Mouse (Mus musculus) midbrain, embryonic 15.5 days (tissue): Measurements from ENCODE around the gene Edem2. TPM values are rescaled to one million over a fixed set of nuclear protein-coding genes. Genes with fewer than 3 reads are reported as not detected.

ENCODE experiments used
- ATAC-seq: fragments of 200-750 bp; cut with Nextera tagmentation; replicated peaks from 2 replicates; pipeline ENCODE4 v1.8.0; 2017; ENCODE audit warnings: moderate TSS enrichment
- H3K27ac ChIP-seq: fragments of 300-500 bp; sonication (generic); 2 replicates; pipeline ENCODE4 v1.5.1; 2015; ENCODE audit warnings: mild to moderate bottlenecking, inconsistent platforms
- H3K27me3 ChIP-seq: fragments of 300-500 bp; sonication (generic); replicated peaks from 2 replicates; pipeline ENCODE4 v1.6.1; 2015; ENCODE audit warnings: inconsistent platforms
- H3K36me3 ChIP-seq: fragments of 300-500 bp; sonication (generic); replicated peaks from 2 replicates; pipeline ENCODE4 v1.6.1; 2015; ENCODE audit warnings: inconsistent platforms
- H3K4me1 ChIP-seq: fragments of 300-500 bp; sonication (generic); 2 replicates; pipeline ENCODE4 v1.6.1; 2015; ENCODE audit warnings: inconsistent platforms
- H3K4me2 ChIP-seq: fragments of 300-500 bp; sonication (generic); 2 replicates; pipeline ENCODE4 v1.6.1; 2015; ENCODE audit warnings: inconsistent platforms, mild to moderate bottlenecking, moderate library complexity
- H3K4me3 ChIP-seq: fragments of 300-500 bp; sonication (generic); 2 replicates; pipeline ENCODE4 v1.5.1; 2015; ENCODE audit warnings: mild to moderate bottlenecking, inconsistent platforms
- H3K9ac ChIP-seq: fragments of 300-500 bp; sonication (generic); 2 replicates; pipeline ENCODE4 v1.6.1; 2015; ENCODE audit warnings: mild to moderate bottlenecking, inconsistent platforms
- H3K9me3 ChIP-seq: fragments of 300-500 bp; sonication (generic); 2 replicates; pipeline ENCODE4 v1.6.1; 2016; ENCODE audit warnings: inconsistent platforms
- WGBS: fragments of 180-500 bp; shearing (Covaris S2); methylation state at CpG from one replicate; pipeline ENCODE4 v1.1.7; 2015; ENCODE audit warnings: mixed read lengths; 5-methylcytosine and 5-hydroxymethylcytosine counted together
- polyA plus RNA-seq: library from polyadenylated mRNA; unstranded; fragments of >200 nt; fragmentation: Nextera tagmentation; extraction: Ambion mirVana; gene quantifications from 2 replicates; pipeline ENCODE4 v1.2.1, GENCODE M21; 2015

Edem2 gene
- polyA plus RNA-seq, 1 experiment from 2014 or later, result 51.0 TPM

GRCm38 (mm10) chr2:155696091-155696558 is 33.1 kb downstream of the Edem2 start:
- WGBS, result 14% methylated on average over 7 of the region's 7 CpGs
- Histone ChIP-seq H3K9me3 (no peaks in the 10 kb centered on the region), H3K27me3 (no peaks in the 10 kb centered on the region), H3K36me3 (0 out of 2 replicates have a peak, but pooled peaks cover 3% of the 10 kb centered on the region), H3K4me2 (no peak overlapping the region), H3K4me1 (peaks cover 2% of the 10 kb centered on the region), H3K9ac (no peak overlapping the region), H3K27ac (no peak overlapping the region), H3K4me3 (no peak overlapping the region)
- no peak for ATAC-seq

- H3K36me3 ChIP-seq, result no peaks in the 10 kb centered on the region
- H3K27ac ChIP-seq, result no peak overlapping the region
- no peak overlapping the region for H3K9ac ChIP-seq
- no peak overlapping the region for H3K4me3 ChIP-seq
- ATAC-seq, result no peak
- peaks cover 10% of the 10 kb centered on the region for H3K4me1 ChIP-seq
- no peaks in the 10 kb centered on the region for H3K9me3 ChIP-seq
- H3K4me2 ChIP-seq, result no peak overlapping the region
- no peaks in the 10 kb centered on the region for H3K27me3 ChIP-seq
- 74% methylated on average over 3 of the region's 3 CpGs for WGBS
These were observed 34.0 kb downstream of the Edem2 start for GRCm38 (mm10) chr2:155695316-155695715.

GRCm38 (mm10) chr2:155694564-155694963 is 34.7 kb downstream of the Edem2 start:
- WGBS, result 74% methylated on average over 2 of the region's 2 CpGs
- ATAC-seq, result no peak

GRCm38 (mm10) chr2:155693136-155693535 is 36.1 kb downstream of the Edem2 start:
- H3K4me1 ChIP-seq, result peaks cover 24% of the 10 kb centered on the region
- H3K4me3 ChIP-seq, result no peak overlapping the region
- H3K36me3 ChIP-seq, result no peaks in the 10 kb centered on the region
- no peak overlapping the region for H3K27ac ChIP-seq
- no peak overlapping the region for H3K9ac ChIP-seq
- H3K4me2 ChIP-seq, result no peak overlapping the region
- WGBS, result 74% methylated on average over 4 of the region's 4 CpGs
- ATAC-seq, result no peak
- H3K27me3 ChIP-seq, result no peaks in the 10 kb centered on the region
- no peaks in the 10 kb centered on the region for H3K9me3 ChIP-seq

More at GRCm38 (mm10) chr2:155694564-155694963, 34.7 kb downstream of the Edem2 start:
- H3K27ac ChIP-seq, result no peak overlapping the region
- no peak overlapping the region for H3K4me2 ChIP-seq
- no peak overlapping the region for H3K4me3 ChIP-seq
- no peaks in the 10 kb centered on the region for H3K9me3 ChIP-seq
- H3K36me3 ChIP-seq, result no peaks in the 10 kb centered on the region
- peaks cover 16% of the 10 kb centered on the region for H3K4me1 ChIP-seq
- no peak overlapping the region for H3K9ac ChIP-seq
- H3K27me3 ChIP-seq, result no peaks in the 10 kb centered on the region

- ATAC-seq, result peak; percentile 96
- under 1% methylated on average over 60 of the region's 72 CpGs for WGBS
These were observed 37.4 kb downstream of the Edem2 start, which contains the start of gene Trpc4ap for GRCm38 (mm10) chr2:155691723-155692493. Gene Trpc4ap, minus strand, starts transcription at chr2:155692384.

GRCm38 (mm10) chr2:155691336-155691722 is 37.9 kb downstream of the Edem2 start:
- Histone ChIP-seq H3K27ac (peak overlapping the region; percentile 96), H3K9ac (peak overlapping the region; percentile 98), H3K36me3 (no peaks in the 10 kb centered on the region), H3K4me1 (peaks cover 24% of the 10 kb centered on the region), H3K27me3 (no peaks in the 10 kb centered on the region), H3K9me3 (no peaks in the 10 kb centered on the region), H3K4me3 (peak overlapping the region; percentile 95), H3K4me2 (peak overlapping the region; percentile 64)
- ATAC-seq, result 0 out of 2 replicates have a peak, but pooled peaks have one; percentile 3
- 2% methylated on average over 8 of the region's 8 CpGs for WGBS

More at GRCm38 (mm10) chr2:155691723-155692493, 37.4 kb downstream of the Edem2 start, which contains the start of gene Trpc4ap:
- Histone ChIP-seq H3K9me3 (no peaks in the 10 kb centered on the region), H3K36me3 (no peaks in the 10 kb centered on the region), H3K27me3 (no peaks in the 10 kb centered on the region), H3K9ac (peak within 1 kb of the TSS; percentile 98), H3K4me2 (peak within 1 kb of the TSS; percentile 64), H3K4me3 (peak within 1 kb of the TSS; percentile 95), H3K4me1 (peaks cover 24% of the 10 kb centered on the region), H3K27ac (peak within 1 kb of the TSS; percentile 96)

- ATAC-seq, result no peak
- Histone ChIP-seq H3K4me2 (no peak overlapping the region), H3K9ac (no peak overlapping the region), H3K36me3 (no peaks in the 10 kb centered on the region), H3K27ac (no peak overlapping the region), H3K27me3 (no peaks in the 10 kb centered on the region), H3K9me3 (no peaks in the 10 kb centered on the region), H3K4me1 (peaks cover 24% of the 10 kb centered on the region), H3K4me3 (no peak overlapping the region)
- WGBS, result 88% methylated on average over 4 of the region's 4 CpGs
These were observed 40.1 kb downstream of the Edem2 start for GRCm38 (mm10) chr2:155689211-155689610.

GRCm38 (mm10) chr2:155687746-155688145 is 41.5 kb downstream of the Edem2 start:
- no peaks in the 10 kb centered on the region for H3K27me3 ChIP-seq
- no peaks in the 10 kb centered on the region for H3K36me3 ChIP-seq
- no peak overlapping the region for H3K27ac ChIP-seq
- H3K4me3 ChIP-seq, result no peak overlapping the region
- no peak overlapping the region for H3K9ac ChIP-seq
- H3K4me1 ChIP-seq, result peaks cover 24% of the 10 kb centered on the region
- H3K9me3 ChIP-seq, result no peaks in the 10 kb centered on the region
- H3K4me2 ChIP-seq, result no peak overlapping the region
- WGBS, result 96% methylated on average over 11 of the region's 11 CpGs
- ATAC-seq, result no peak

- Histone ChIP-seq H3K27me3 (no peaks in the 10 kb centered on the region), H3K9ac (no peak overlapping the region), H3K4me1 (peaks cover 24% of the 10 kb centered on the region), H3K4me3 (no peak overlapping the region), H3K4me2 (no peak overlapping the region), H3K9me3 (no peaks in the 10 kb centered on the region), H3K27ac (no peak overlapping the region), H3K36me3 (no peaks in the 10 kb centered on the region)
- WGBS, result 86% methylated on average over 5 of the region's 5 CpGs
- ATAC-seq, result no peak
These were observed 42.7 kb downstream of the Edem2 start for GRCm38 (mm10) chr2:155686572-155686971.

GRCm38 (mm10) chr2:155683821-155684220 is 45.5 kb downstream of the Edem2 start:
- Histone ChIP-seq H3K27me3 (no peaks in the 10 kb centered on the region), H3K9ac (no peak overlapping the region), H3K9me3 (no peaks in the 10 kb centered on the region), H3K4me1 (0 out of 2 replicates have a peak, but pooled peaks cover under 1% of the 10 kb centered on the region), H3K27ac (no peak overlapping the region), H3K4me2 (no peak overlapping the region), H3K36me3 (no peaks in the 10 kb centered on the region), H3K4me3 (no peak overlapping the region)
- no peak for ATAC-seq
- WGBS, result 96% methylated on average over 5 of the region's 5 CpGs

GRCm38 (mm10) chr2:155683137-155683536 is 46.1 kb downstream of the Edem2 start:
- ATAC-seq, result no peak
- no peak overlapping the region for H3K4me2 ChIP-seq
- H3K9ac ChIP-seq, result no peak overlapping the region
- no peaks in the 10 kb centered on the region for H3K9me3 ChIP-seq
- no peaks in the 10 kb centered on the region for H3K36me3 ChIP-seq
- no peaks in the 10 kb centered on the region for H3K27me3 ChIP-seq
- H3K27ac ChIP-seq, result no peak overlapping the region
- no peak overlapping the region for H3K4me3 ChIP-seq
- H3K4me1 ChIP-seq, result no peaks in the 10 kb centered on the region
- 73% methylated on average over 3 of the region's 3 CpGs for WGBS

- WGBS, result 94% methylated on average over 2 of the region's 2 CpGs
- ATAC-seq, result no peak
These were observed 47.4 kb downstream of the Edem2 start for GRCm38 (mm10) chr2:155681874-155682273.

GRCm38 (mm10) chr2:155681194-155681593 is 48.1 kb downstream of the Edem2 start:
- ATAC-seq, result no peak
- H3K4me1 ChIP-seq, result no peaks in the 10 kb centered on the region
- WGBS, result 72% methylated on average over 8 of the region's 8 CpGs
- H3K27ac ChIP-seq, result no peak overlapping the region
- H3K36me3 ChIP-seq, result no peaks in the 10 kb centered on the region
- no peaks in the 10 kb centered on the region for H3K9me3 ChIP-seq
- H3K9ac ChIP-seq, result no peak overlapping the region
- no peak overlapping the region for H3K4me2 ChIP-seq
- H3K27me3 ChIP-seq, result no peaks in the 10 kb centered on the region
- no peak overlapping the region for H3K4me3 ChIP-seq

More at GRCm38 (mm10) chr2:155681874-155682273, 47.4 kb downstream of the Edem2 start:
- Histone ChIP-seq H3K36me3 (no peaks in the 10 kb centered on the region), H3K27ac (no peak overlapping the region), H3K4me2 (no peak overlapping the region), H3K4me3 (no peak overlapping the region), H3K9ac (no peak overlapping the region), H3K9me3 (no peaks in the 10 kb centered on the region), H3K27me3 (no peaks in the 10 kb centered on the region), H3K4me1 (no peaks in the 10 kb centered on the region)
